Mouse (Mus musculus) testis, postnatal 14 days (tissue): ENCODE measurements around the gene Apom.

Experiments
- DNase-seq: peaks from one replicate; pipeline ENCODE4 v3.0.0; 2021; ENCODE audit warnings: low spot score

Apom gene

GRCm38 (mm10) chr17:35096597-35096996 is 35.3 kb downstream of the Apom start:
- DNase-seq = no peak

- DNase-seq = no peak
Observed at GRCm38 (mm10) chr17:35094475-35095365, 37.1 kb downstream of the Apom start.

- no peak for DNase-seq
Observed at GRCm38 (mm10) chr17:35092403-35093198, 39.2 kb downstream of the Apom start.

- no peak for DNase-seq
Observed at GRCm38 (mm10) chr17:35090166-35090932, 41.5 kb downstream of the Apom start.

GRCm38 (mm10) chr17:35088825-35089644 is 42.8 kb downstream of the Apom start, which contains the start of gene Abhd16a:
Gene Abhd16a (plus strand): TSS chr17:35089263.
- DNase-seq = peak; percentile 92

GRCm38 (mm10) chr17:35088151-35088550 is 43.7 kb downstream of the Apom start:
- DNase-seq = no peak

- no peak for DNase-seq
Observed at GRCm38 (mm10) chr17:35085208-35085865, 46.5 kb downstream of the Apom start, which contains the start of gene Ly6g6f. Gene Ly6g6f (minus strand): TSS chr17:35085610.

- no peak for DNase-seq
Observed at GRCm38 (mm10) chr17:35083929-35084497, 47.8 kb downstream of the Apom start.

GRCm38 (mm10) chr17:35082841-35083576 is 48.8 kb downstream of the Apom start:
- no peak for DNase-seq

GRCm38 (mm10) chr17:35080710-35081109 is 51.1 kb downstream of the Apom start:
- DNase-seq = no peak

GRCm38 (mm10) chr17:35080248-35080647 is 51.6 kb downstream of the Apom start:
- DNase-seq = no peak

GRCm38 (mm10) chr17:35079778-35080177 is 52.1 kb downstream of the Apom start:
- no peak for DNase-seq
